Mouse (Mus musculus): ENCODE results near the gene Srsf10.

Srsf10 gene

GRCm38 (mm10) chr4:135855536-135856222, at the start of gene Srsf10:
Srsf10 (plus strand) TSS chr4:135855747.
- peak; percentile 96 to 97 for DNase-seq

DNA sequence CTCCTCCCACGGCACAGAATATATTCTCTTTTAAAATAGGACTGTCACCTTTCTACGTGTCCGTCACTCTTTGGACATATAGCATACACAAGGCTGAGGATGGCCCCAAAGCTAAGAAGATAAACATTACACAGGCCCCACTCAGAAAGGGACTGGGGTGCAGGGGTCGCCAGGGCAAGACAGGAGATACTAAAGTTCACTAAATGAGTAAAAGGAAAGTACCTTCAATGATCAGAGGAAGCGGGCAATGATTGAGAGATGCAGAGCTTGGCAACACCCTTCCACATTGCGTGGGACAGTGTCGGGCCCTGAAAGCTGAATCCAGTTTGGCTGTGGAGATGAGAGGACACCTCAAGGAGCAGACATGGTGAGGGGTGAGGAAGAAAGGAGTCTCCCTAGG, 40.7 kb upstream of the Srsf10 start:
- DNase-seq: no peak

- peak in 1 of 2 experiments; percentile 27 for DNase-seq
These were observed 38.5 kb upstream of the Srsf10 start for GRCm38 (mm10) chr4:135816905-135817622.

GRCm38 (mm10) chr4:135818366-135818765, 37.2 kb upstream of the Srsf10 start:
- DNase-seq: no peak

- DNase-seq: peak; percentile 64 to 66
These were observed 35.6 kb upstream of the Srsf10 start for GRCm38 (mm10) chr4:135819826-135820526.

DNA sequence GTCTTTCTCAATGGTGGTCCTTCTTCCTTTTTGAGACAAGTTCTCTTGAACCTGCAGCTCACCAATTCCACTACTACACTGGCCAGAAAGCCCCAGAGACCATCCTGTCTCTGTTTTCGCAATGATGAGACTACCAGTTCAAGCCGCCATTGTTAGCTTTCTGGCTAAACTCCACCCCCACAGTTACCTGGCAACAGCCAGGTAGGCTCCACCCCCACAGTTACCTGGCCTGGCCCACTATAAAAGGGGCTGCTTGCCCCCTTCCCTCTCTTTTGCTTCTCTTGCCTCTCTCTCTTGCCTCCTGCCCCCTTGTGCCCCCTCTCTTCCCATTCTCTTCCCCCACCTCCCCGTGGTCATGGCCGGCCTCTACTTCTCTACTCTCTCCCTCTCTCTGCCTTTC, 33.8 kb upstream of the Srsf10 start:
- DNase-seq: no peak

GRCm38 (mm10) chr4:135823298-135823697, 32.2 kb upstream of the Srsf10 start:
- no peak for DNase-seq

GRCm38 (mm10) chr4:135824254-135824653, 31.3 kb upstream of the Srsf10 start:
- DNase-seq: no peak

DNA sequence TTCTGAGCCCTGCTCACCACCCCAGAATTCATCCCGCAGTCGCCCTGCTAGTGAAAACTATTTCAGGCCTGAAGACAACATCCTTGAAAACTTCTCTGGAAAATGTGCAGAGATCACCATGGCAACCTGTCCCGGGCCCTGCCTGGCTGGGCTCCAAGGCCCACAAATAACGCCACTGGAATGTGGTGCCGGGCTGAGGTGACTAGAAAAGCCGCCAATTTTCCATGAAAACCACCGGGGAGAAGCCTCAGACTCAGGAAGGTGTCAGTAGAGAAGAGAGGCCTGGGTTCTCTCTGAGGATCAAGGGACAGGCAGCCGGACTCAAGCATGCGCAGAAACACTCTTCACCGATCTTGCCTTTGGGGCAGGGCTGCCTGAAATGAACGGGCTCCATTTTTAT, 27.1 kb upstream of the Srsf10 start:
- DNase-seq: peak; percentile 78 to 82

DNA sequence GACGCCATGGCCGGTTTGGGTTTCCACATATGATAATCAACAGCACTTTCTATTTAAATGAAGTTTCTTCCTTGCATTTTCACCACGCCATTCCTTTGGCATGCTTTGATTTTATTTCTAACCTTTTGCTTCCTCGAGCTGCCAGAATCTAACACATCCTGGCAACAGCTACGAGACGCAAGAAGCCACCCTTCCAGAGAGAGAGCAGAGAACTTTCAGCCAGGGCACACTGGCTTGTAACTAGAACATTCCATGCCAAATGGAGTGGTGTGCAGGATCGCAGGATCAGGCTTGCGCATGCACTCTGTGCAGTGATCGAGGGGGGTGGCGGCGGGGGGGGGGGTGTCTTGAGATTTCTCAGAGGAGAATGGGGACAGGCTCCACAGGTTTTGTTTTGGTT, 23.5 kb upstream of the Srsf10 start:
- DNase-seq: peak; percentile 65 to 74

- peak in 1 of 2 experiments; percentile 50 for DNase-seq
These were observed 22.0 kb upstream of the Srsf10 start for GRCm38 (mm10) chr4:135833301-135834123.

GRCm38 (mm10) chr4:135834124-135834717, 21.3 kb upstream of the Srsf10 start:
- no peak for DNase-seq

DNA sequence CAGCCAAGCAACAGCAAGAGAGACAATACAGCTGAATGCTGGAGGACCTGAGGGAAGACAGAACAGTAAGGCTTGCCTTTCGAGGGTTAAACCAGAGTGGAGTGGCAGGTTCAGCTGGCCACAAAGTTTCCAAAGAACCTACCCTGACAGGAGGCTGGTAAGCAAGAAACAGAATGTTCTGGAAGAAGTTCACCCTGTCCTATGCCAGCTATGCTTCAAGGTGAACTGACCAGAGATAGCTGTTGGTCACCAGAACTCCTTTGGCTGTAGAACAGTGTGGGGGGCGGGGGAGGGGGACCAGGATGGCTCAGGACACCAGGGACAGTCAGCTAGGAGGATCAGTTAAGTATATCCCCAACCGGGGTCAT, 16.6 kb upstream of the Srsf10 start:
- DNase-seq: no peak

DNA sequence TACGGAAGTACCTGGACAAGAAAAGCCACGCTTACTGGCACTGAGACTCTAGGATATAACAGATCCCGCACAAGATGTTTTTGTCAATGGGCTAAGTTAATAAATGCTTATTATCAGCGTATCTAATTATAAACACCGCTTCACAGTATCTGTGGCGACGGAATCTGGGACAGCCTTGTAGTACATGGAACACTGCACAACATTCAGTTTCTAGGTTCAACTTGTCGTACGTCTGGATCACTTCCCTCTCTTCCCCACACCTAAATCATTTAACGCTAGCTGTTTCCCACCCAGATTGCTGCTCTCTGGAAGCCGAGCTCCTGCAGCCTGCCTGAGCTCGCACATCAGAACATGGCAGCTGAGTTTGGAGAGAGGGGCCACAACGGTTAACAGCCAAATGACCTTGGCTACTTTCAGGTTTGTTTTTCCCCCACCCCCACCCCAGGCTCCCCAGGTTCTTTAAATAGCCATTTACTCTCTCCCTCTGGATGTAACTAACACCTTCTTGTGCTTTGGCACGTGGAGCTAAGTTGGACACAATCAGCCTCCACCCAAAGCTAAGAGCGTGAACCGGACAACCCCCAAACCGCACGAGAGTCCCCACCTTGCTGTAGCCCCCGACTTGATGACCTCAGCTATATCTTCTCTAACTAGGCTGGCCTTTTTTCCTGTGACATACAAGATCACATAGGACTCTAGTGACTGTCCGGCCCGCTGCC, 16.1 kb upstream of the Srsf10 start:
- DNase-seq: no peak

- peak; percentile 76 to 84 for DNase-seq
These were observed 11.1 kb upstream of the Srsf10 start for GRCm38 (mm10) chr4:135844400-135844799.

- no peak for DNase-seq
These were observed 8.0 kb upstream of the Srsf10 start for GRCm38 (mm10) chr4:135847581-135847980.

- DNase-seq: no peak
These were observed 5.0 kb upstream of the Srsf10 start for GRCm38 (mm10) chr4:135850411-135851095.

GRCm38 (mm10) chr4:135851942-135852341, 3.6 kb upstream of the Srsf10 start:
- DNase-seq: no peak

DNA sequence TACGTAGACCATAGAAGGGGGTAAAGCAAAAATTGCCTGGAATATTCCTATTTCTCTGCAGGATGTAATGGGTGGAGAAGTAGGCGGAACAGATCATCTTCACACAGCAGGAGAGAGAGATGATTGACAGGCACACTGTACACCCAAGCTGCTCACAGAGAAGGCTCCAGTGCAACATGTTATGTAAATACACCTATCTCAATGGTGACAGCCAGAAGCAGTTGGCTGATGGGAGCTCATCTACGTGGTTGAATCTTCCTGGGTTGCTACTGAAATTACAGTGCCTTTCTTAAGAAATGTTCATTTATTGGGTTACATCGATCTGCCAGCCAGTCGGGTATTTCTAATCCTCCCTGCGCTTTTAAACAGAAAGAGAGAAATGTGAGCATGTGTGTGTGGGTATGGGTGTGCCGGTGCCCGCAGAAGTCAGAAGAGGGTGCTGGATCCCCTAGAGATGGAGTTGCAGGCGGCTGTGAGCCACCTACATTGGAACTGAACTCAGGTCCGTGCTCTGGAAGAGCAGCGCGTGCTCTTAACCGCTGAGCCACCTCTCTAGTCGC, 1.5 kb upstream of the Srsf10 start:
- no peak for DNase-seq

DNA sequence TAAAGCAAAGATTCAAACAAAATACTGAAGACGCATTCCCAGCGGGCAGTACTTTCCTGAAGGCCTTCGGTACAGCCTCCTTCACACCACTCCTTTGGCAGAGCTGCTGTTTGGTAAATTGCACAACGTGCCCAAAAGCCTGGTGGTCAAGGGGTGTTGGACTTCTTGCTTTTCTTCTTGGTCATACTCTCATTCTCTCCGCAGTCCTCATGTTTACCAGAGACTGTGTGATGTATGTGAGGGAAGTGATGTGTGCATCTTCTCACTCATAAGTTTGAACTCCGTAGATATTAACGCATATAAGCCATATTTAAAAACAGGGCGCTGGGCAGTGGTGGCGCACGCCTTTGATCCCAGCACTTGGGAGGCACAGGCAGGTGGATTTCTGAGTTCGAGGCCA, 917 bp upstream of the Srsf10 start:
- DNase-seq: no peak

DNA sequence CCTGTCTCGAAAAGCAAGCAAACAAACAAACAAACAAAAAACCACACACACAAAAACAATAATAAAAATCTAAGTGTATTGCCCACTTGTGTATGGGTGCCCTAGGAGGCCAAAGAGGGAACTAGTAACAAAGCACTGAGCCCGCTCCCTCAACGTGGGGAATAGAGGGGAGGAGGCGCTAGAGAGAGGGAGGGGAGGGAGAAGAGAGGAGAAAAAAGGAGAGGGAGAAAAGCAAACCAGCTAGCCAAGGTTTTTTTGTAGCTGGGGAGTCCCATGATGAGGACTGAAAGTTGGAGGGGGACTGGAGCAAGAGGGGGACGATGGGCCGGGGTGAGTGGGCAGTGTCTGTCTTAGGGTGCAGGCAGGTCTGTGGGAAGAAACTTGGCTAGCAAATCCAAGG, 467 bp upstream of the Srsf10 start:
- DNase-seq: no peak
